Mouse (Mus musculus) lung, postnatal 0 days (tissue): ENCODE data around the gene Dpagt1.

Experiments used
- CTCF ChIP-seq: IDR thresholded peaks from 2 replicates; pipeline ENCODE4 v1.5.1; 2016; ENCODE audit warnings: antibody characterized with exemption, mild to moderate bottlenecking
- EP300 ChIP-seq: IDR thresholded peaks from 2 replicates; pipeline ENCODE4 v1.6.1; 2016; ENCODE audit warnings: antibody characterized with exemption, mild to moderate bottlenecking, control low read depth

- TF ChIP-seq CTCF = no peak
- no peak for TF ChIP-seq EP300
Observed at GRCm38 (mm10) chr9:44287401-44288075, 38.3 kb upstream of the Dpagt1 start.
